Mouse (Mus musculus) urinary bladder, postnatal 4 days (tissue): ENCODE results near the gene Borcs7.
A peak's percentile ranks its signal among the peaks of the same experiment; 100 is the strongest.

Experiments
- DNase-seq, 2 experiments: peaks; one replicate each; pipeline ENCODE4 v3.0.0; 2021 to 2022; ENCODE audit warnings: low spot score in 2 of 2

The Borcs7 gene

DNA sequence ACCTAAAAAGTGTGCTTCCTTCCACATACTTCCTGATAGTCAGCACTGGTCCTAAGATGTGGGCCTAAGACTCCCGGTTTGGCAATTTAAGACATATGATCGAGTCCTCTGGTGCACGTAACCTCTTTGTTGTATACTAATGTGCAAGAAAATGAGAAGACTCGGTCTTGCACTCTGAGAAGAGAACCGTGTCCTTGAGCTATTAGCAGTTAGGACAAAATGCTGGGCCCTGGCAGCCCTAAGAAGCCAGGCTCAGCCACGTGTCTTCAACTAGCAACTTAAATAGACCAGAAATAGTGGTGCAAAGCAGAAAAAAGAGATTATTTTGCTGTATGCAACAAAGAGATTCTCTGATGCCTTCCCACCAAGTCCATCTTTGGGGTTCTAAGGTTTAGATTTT, 26.9 kb upstream of the Borcs7 start:
- DNase-seq = no peak

GRCm38 (mm10) chr19:46665474-46665873, 24.2 kb upstream of the Borcs7 start:
- DNase-seq = no peak

DNA sequence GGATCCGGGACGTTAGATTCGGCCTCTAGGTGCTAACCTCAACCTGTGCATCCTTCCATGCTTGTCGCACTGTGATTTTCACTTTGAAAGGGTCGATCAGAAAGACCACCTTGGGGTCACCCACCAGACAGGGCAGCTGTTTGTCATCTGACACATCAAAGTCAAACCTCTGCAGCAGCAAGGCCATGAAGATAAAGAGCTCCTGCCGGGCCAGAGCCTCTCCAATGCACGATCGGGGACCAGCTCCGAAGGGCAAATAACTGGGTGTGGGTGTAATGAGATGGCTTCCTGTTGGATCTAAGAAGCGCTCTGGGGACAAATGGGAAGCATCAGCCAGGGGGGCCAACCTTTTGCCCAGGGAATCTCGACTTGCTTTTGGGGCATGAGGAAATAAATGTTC, 22.4 kb upstream of the Borcs7 start:
- DNase-seq = no peak

DNA sequence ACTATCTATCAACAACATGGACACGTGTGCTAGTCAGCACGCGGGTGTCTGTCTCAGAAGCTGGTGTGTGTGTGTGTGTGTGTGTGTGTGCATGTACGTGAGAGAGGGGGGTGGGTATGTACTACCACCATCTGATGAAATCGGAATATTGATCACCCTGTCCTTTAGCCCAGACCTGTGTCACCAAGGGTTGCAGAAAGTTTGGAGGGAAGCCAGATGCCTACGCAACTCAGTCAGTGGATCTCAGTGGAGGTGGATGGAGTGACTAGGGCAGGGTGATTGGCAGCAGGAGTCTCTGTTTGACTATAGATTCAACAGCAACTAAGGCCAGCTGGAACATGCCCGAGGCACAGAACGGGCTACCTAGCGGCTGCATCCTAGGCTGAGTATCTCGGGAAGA, 21.4 kb upstream of the Borcs7 start:
- no peak for DNase-seq

- DNase-seq = no peak
Observed at GRCm38 (mm10) chr19:46669802-46670201, 19.9 kb upstream of the Borcs7 start.

GRCm38 (mm10) chr19:46670691-46671090, 19.0 kb upstream of the Borcs7 start:
- DNase-seq = no peak

GRCm38 (mm10) chr19:46672766-46673418, 16.8 kb upstream of the Borcs7 start, which contains the start of gene Cyp17a1:
Gene Cyp17a1, minus strand, starts transcription at chr19:46673172.
- no peak for DNase-seq

GRCm38 (mm10) chr19:46675641-46676040, 14.1 kb upstream of the Borcs7 start:
- DNase-seq = no peak

DNA sequence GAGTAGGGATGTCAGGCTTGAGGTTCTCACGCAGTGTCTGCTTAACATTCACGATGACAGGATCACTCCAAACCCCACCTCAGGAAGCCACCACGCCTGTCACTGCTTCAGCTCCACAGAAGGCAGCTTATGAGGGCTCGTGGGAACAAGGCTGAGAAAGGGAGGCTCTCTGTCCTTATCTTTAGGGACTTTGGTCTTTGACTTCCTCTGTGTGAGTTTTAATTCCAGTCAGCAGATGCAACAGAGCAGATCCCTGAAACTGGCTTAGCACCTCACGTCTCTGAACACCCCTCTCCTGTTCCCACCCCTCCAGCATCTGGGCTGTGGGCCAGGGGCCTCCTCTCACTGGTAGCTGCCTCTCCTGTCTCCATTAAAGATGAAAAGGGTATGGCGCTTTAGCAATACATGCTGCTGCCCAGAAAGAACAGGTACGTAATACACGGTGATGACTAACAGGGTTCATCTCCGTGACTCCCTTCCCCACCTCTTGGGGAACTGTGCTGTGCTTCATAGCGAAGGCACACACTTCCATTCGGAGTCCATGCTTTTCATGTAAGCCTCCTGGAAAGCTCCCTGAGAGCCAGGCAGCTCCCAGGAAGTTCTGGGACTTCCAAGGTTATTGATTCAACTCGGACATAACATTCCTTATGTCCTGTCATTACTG, 9.9 kb upstream of the Borcs7 start:
- DNase-seq = no peak

GRCm38 (mm10) chr19:46690387-46690786, 681 bp downstream of the Borcs7 start:
- no peak for DNase-seq

- DNase-seq = no peak
Observed at GRCm38 (mm10) chr19:46691078-46691477, 1.4 kb downstream of the Borcs7 start.

DNA sequence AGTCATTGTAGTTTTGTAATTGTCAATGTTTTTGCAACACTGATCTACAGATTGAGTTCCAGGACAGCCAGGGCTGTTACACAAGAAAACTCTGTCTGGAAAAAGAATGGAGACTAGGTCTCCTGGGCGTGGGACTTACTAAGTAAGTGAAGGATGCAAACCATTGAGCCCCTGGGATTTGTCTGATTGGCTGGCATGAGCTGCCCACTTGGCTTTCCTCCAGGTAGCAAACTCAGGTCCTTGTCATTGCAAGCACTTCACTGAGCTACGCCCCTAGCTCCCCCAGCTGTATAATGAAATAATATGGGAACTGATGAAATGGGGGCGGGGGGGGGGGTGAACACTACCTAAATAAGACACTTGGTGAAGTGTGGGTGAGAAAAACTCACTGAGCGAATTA, 3.4 kb downstream of the Borcs7 start:
- DNase-seq = no peak

DNA sequence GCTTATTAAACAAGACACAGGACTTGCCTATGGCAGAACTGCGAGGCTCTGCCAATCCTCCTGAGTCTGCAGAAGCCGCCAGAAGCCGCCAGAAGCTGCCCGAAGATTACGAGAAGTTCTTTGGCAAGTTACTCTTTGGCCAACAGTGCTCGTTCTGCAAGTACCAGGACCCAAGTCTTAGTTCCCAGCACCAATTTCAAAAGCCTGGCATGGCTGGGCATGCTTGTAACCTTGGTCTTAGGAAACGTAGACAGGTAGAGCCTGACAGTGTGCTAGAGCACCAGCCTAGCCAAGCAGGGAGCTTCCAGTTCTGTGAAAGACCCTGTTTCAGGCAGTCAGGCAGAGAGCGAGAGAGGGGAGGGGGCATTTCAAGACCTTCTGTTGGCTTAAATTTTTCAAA, 6.8 kb downstream of the Borcs7 start:
- DNase-seq = no peak

- no peak for DNase-seq
Observed at GRCm38 (mm10) chr19:46696943-46697342, 7.2 kb downstream of the Borcs7 start.

DNA sequence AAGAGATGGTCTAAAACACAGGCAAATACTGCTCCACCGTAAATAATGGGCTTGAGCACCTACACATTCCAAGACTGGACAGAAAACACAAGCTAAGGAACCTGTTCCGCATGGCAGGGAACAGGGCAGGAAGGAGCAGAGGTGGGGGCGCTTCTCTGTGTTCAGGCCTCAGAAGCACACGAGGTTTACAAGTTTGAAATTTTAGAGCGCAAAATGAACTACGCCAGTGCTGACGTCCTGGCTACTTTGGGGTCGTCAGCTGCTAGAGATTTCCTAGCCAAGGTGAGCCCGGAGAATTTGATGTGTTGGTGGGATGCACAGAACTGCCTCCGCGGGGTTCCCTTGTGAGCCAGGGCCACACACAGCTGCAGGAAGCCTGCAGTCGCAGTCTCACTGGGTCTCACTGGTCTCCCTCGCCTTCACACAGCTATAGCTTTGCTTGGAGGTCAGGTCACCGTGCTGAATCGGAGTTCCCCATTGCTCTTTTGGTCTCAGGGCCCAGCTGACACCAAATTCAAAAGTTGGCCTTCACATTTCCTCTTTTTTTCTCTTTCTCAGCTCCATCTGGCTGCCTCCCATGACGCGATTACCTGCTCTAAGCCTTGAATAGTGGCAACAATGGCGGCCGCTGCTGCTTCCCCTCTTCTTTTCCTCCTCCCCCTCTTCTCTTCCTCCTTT, 8.3 kb downstream of the Borcs7 start:
- no peak for DNase-seq

DNA sequence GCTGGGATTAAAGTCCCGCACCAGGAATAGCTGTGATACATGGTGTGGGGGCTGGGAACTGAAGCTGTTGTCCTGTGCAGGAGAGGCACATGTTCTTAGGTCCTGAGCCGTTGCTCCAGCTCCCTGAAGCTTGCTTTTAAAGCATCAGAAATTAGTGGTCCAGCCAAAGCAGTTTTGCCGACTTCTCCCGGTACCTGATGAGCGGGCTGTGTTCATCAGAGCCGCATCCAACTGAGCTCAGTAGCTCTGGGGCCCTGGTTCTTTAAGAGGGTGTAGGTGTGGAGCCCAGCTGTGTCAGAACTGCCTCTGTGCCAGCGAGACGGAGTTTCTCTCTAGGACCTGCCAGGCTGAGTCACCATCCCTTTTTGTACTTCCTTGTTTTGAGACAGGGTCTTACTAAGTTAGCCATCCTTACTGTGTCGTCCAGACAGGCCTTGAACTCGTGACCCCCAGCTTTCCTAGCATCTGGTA, 9.3 kb downstream of the Borcs7 start:
- DNase-seq = no peak

DNA sequence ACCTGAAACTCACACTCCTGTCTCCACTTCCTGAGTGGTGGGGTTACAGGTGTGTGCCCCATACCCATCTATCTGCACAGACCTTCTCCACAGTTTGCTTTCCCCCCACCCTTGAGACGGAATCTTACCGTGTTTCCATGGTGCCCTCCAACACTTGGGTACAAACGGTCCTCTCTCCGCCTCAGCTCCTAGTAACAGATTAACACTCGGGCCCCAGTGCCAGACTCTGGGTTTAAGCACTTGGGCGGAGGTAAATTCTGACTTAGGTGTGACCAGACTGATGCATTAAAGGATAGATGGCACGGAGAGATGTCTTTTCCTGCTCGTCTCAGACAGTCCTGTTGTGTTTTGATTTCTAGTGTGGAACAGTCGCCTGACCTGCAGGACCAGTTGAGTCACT, 11.4 kb downstream of the Borcs7 start:
- DNase-seq = no peak

DNA sequence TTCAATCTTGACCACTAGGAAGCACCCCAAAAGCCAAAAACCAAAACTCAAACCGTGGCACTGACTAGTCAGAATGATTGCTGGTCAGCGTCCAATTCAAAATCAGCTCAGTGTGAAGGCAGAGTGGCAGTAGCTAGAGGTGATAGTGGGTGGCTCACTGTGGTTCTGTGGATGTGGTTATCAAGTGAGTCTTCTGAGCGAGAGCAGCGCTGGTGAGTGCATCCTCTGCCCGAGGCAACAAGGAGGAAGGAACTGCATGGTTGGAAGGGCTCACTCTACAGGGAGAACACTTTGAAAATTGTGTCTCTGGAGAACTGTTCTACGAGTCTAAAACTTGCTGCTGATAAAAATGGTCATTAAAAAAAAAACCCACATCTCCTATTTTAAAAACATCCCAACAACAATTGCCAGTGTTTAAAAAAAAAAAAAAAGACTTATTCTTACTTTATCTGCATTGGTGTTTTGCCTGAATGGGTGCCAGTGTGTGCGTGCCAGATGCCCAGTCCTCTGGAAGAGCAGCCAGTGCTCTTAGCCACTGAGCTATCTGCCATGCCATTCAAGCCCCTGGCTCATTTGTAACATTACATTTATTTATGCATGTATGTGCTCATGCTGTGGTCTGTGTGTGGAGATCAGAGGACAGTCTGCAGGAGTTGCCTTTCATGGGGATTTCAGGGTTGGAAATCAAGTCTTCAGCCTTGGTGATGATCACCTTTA, 16.2 kb downstream of the Borcs7 start:
- DNase-seq = no peak

- no peak for DNase-seq
Observed at GRCm38 (mm10) chr19:46706540-46707295, 17.0 kb downstream of the Borcs7 start.

- DNase-seq = peak; percentile 66 to 80
Observed at GRCm38 (mm10) chr19:46707296-46708151, 17.8 kb downstream of the Borcs7 start, which contains the start of gene As3mt. Gene As3mt, plus strand, starts transcription at chr19:46707458.
